Mouse (Mus musculus) ES-E14 (cell line): Measurements from ENCODE around the gene Mgat3.

Source experiments
- CHD2 ChIP-seq: IDR thresholded peaks from 2 replicates; pipeline ENCODE4 v1.6.1; 2014; ENCODE audit warnings: mild to moderate bottlenecking, low read depth, low read length, inconsistent platforms
- HCFC1 ChIP-seq: IDR thresholded peaks from 2 replicates; pipeline ENCODE4 v1.6.1; 2012; ENCODE audit warnings: low read length, inconsistent platforms, borderline replicate concordance; ENCODE audit not compliant: insufficient read depth
- ZNF384 ChIP-seq: IDR thresholded peaks from 2 replicates; pipeline ENCODE4 v1.6.1; 2012; ENCODE audit warnings: low read depth, low read length, inconsistent platforms

GRCm38 (mm10) chr15:80233053-80233452, 59.5 kb downstream of the Mgat3 start:
- TF ChIP-seq HCFC1 (no peak), ZNF384 (no peak), CHD2 (no peak)
